Mouse (Mus musculus): ENCODE measurements around the gene Duoxa2. TPM values are rescaled to one million over a fixed set of nuclear protein-coding genes. Genes with fewer than 3 reads are reported as not detected.
"Not testable (repeated sequence)": the region's sequence is repeated elsewhere in the genome, so short reads cannot be mapped to it uniquely, and the experiment has no call there.

The Duoxa2 gene
- total RNA-seq, 2 experiments from 2014 or later, result 0.20 TPM; not detected in 1

- DNase-seq (ENCODE audit: low spot score in 2 of 2), result no peak
Measured at GRCm38 (mm10) chr2:122305097-122305892, 6.6 kb downstream of the Duoxa2 start.

- peak; percentile 40 to 54 for DNase-seq (ENCODE audit: low spot score in 2 of 2)
Measured at GRCm38 (mm10) chr2:122306184-122306583, 7.5 kb downstream of the Duoxa2 start.

GRCm38 (mm10) chr2:122309647-122310046, 10.9 kb downstream of the Duoxa2 start:
- no peak for DNase-seq (ENCODE audit: low spot score in 2 of 2)

DNA sequence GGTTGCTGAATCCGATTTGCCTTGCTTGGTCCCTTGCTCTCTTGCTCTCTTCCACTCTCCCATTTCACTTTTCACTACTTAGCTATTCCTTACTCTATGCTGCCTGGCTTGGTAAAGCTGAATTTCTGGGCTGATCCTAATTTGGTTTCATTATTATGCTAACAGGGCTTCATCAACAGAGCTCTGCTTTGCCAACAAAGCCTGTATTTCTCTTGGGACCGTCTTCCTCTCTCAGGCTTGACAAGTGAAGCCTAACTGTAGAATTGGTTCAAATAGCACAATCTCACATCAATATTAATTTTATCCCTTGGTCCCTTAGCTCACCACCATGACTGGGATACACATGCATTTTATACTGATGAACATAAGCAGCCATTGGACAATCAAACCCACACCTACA, 12.9 kb downstream of the Duoxa2 start:
- DNase-seq (ENCODE audit: low spot score in 2 of 2), result no peak

- DNase-seq (ENCODE audit: low spot score in 2 of 2), result peak; percentile 70 to 75
Measured at GRCm38 (mm10) chr2:122312722-122313417, 14.2 kb downstream of the Duoxa2 start.

GRCm38 (mm10) chr2:122313536-122313935, 14.8 kb downstream of the Duoxa2 start, which contains the start of gene Duoxa1:
Gene Duoxa1, minus strand, starts transcription at chr2:122313730.
- DNase-seq (ENCODE audit: low spot score in 2 of 2), result no peak

DNA sequence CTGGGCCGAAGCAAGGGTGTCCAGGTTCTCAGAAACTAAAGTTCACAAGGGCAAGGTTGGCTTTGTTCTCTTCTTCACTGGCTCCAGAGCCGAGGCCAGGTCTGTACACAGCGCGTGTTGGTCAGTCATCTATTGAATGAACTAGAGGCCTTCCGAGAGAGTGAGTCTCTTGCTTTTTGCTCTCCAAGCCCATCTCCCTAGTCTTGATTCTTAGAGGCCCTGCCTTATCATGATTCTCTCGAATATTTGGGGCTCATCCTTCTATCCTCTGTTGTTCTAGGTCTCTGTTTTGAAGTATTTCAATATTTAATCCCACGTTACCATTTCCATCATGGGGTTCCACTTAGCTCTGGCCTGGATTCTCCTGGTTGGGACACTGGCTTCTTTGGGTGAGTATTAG, 16.7 kb downstream of the Duoxa2 start, which contains the start of gene Duox1:
Duox1 (plus strand) TSS at position 301 of the 400 bp plus-strand sequence.
- DNase-seq (ENCODE audit: low spot score in 2 of 2), result no peak

DNA sequence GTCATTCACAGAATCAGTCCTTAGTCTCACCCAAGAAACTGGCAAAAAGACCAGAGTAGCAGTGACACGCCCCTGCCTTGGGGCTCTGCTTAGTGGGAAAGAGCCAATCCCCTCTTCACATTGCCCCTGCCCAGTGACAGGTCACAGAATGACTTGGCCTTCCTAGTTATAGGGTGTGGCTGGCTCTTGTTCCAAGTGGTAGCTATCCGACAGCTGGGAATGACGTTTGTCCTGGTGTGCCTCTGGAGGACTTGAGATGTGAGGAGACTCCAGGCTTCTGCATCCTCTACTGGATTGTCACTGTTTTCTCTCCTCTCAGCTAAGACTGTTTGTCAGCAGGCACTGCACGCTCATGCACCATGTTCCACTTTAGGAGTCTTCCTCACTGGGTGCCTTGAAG, 18.7 kb downstream of the Duoxa2 start:
- no peak for DNase-seq (ENCODE audit: low spot score in 2 of 2)

- no peak for DNase-seq (ENCODE audit: low spot score in 2 of 2)
Measured at GRCm38 (mm10) chr2:122323960-122324359, 25.3 kb downstream of the Duoxa2 start.

DNA sequence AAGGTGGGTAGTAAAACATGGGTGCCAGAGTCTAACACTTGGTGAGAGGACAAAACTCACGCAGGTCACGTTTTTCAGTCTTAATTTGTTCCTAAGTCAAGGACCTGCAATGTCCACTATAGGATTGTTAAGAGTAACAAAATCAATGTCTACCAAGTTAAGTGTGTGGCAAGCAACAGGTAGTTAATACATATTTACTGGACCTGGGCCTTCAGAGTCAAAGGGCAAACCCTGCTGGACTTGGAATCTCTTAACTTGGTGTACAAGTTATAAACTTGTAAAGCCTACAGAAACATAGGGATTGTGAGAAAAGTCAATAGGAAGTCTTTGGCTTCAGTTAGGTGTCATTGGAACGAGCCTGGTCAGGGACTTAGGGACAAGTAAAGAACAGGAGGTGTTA, 25.9 kb downstream of the Duoxa2 start:
- no peak for DNase-seq (ENCODE audit: low spot score in 2 of 2)

DNA sequence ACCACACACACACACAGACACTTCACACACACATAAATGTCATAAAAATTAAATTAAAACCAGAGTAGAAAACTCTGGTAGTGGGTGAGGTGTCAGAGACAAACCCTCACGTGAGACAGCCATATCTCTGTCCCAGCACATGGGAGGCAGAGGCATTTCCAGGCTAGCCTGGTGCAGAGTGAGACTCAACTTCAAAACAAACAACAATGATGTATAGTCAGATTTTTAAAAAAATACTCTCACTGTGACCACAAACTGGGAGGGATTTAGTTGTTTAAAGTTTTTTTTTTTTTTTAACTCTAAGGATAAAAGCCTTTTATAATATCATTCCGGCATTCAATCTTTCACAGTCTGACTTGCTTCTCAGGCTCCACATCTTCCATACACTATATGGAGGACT, 26.7 kb downstream of the Duoxa2 start:
- no peak for DNase-seq (ENCODE audit: low spot score in 2 of 2)

DNA sequence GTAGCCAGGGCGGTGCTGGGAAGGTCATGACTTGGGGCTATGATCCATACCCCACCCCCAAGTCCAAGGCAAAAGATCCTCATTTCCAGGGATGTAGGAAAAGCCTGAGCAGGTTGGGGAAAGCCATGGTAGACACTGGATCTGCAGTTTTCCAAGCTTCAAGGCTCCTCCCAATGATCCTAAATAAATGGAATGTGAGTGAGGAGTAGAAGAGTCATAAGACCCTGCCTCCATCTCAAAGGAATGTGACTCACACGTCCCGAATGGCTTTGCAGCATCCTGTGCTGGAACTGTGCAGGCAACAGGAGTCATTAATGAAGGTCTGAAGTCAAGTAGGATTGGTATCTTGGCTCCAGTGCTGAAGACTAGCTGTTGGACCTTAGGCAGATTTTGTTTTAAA, 29.3 kb downstream of the Duoxa2 start:
- DNase-seq (ENCODE audit: low spot score in 2 of 2), result no peak

DNA sequence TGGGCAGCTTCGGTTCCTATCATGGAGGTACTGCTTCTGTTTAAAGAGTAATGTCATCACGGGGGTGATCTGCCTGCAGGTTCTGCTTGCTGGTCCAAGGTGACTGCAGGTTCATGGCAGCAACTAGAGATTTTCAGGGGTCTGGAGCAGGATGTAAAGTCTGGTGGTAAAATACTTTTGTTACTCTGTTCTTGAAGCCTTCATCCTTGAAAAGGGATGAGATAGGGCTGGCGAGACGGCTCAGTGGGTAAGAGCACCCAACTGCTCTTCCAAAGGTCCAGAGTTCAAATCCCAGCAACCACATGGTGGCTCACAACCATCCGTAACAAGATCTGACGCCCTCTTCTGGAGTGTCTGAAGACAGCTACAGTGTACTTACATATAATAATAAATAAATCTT, 31.6 kb downstream of the Duoxa2 start:
- DNase-seq (ENCODE audit: low spot score in 2 of 2), result not testable (repeated sequence)

DNA sequence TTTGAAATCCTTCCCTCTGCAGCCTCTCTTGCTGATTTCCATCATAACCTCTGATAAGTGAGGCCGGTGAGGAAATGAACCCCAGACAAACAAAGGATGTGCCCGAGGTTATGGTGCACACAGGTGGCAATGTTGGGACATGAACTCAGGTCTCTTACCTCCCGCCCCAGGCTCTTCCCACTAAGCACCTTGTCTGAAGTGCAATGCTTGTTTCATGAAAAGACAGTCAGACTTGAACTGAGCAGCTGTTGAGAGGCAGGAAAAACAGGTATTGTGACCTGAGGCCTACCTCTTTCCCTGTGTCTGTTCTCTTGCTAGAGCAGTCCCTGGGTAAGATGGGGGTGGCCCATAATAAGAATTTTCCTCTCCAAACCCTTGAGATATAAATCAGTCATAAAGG, 33.5 kb downstream of the Duoxa2 start:
- no peak for DNase-seq (ENCODE audit: low spot score in 2 of 2)

- DNase-seq (ENCODE audit: low spot score in 2 of 2), result no peak
Measured at GRCm38 (mm10) chr2:122334170-122334569, 35.5 kb downstream of the Duoxa2 start.

DNA sequence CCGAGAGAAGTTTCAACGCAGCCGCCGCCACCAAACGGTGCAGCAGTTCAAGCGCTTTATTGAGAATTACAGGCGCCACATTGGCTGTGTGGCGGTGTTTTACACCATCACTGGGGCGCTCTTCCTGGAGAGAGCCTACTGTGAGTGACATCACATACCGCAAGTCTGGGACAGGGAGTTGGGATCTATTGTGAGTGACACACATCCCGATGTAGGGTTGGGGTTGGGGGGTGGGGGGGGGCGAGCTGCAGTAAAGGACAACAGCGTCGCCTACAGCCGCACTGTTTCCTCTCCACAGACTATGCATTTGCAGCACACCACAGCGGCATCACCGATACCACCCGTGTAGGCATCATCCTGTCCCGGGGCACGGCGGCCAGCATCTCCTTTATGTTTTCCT, 38.6 kb downstream of the Duoxa2 start:
- no peak for DNase-seq (ENCODE audit: low spot score in 2 of 2)

GRCm38 (mm10) chr2:122345106-122345893, 46.6 kb downstream of the Duoxa2 start:
- DNase-seq (ENCODE audit: low spot score in 2 of 2), result no peak

GRCm38 (mm10) chr2:122346164-122346563, 47.5 kb downstream of the Duoxa2 start:
- DNase-seq (ENCODE audit: low spot score in 2 of 2), result not testable (repeated sequence)

DNA sequence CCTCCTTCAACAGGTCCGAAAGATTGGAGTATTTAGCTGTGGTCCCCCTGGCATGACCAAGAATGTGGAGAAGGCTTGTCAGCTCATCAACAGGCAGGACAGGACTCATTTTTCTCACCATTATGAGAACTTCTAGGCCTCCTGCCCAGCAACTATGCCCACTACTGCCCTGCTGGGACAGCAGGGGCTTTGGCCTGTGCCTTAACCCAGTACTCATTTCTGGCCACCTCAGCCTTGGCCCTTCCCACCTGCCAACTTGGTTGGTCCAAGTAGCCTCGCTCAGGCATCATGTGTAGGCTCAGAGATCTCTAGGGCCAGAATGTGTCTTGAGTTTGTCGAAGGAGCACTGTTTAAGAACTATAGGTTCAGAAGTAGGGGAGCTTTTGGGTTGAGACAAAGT, 48.6 kb downstream of the Duoxa2 start:
- DNase-seq (ENCODE audit: low spot score in 2 of 2), result no peak

GRCm38 (mm10) chr2:122348531-122349131, 49.9 kb downstream of the Duoxa2 start:
- DNase-seq (ENCODE audit: low spot score in 2 of 2), result peak; percentile 89 to 95

DNA sequence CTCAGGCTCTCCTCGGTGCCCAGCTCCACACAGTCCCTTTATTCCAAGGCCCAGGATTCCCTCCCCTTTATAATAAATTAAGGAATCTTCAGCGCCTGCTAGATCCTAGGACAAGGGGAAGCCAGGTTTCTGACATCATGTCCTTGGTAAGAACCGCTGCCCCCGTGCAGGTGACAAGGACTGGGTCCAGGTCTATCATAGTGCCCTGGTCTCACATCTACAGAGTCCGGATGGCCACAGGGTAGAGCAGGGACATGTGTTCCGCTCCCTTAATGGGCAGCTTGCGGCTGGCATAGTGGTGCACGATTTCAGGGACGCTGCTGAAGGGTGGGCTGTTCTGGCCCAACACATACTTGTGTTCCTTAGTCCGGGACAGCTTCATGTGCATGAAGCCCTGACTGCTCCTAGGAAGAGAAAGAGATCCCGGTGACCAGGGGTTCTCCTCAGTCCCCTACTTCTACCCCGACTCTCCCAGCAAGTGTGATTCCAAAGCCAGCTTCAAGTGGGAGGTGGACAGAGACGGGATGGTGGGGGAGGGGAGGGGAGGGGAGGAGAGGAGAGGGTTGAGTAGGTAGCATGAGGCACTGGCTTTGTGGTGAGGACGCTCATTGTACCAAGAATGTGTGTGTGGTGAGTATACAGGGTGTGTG, 50.6 kb downstream of the Duoxa2 start:
- peak in 1 of 2 experiments; percentile 48 for DNase-seq (ENCODE audit: low spot score in 2 of 2)

Measured in layer of hippocampus, postnatal 10 days (tissue).